Mouse (Mus musculus) small intestine, adult 2 months (tissue): ENCODE results near the gene Pink1.

Experiments used
- CTCF ChIP-seq: fragments of 200-500 bp; IDR thresholded peaks from 2 replicates; pipeline ENCODE4 v1.5.1; 2012; ENCODE audit warnings: low read depth, mild to moderate bottlenecking, control low read depth, inconsistent platforms, low read length, moderate library complexity, mixed read lengths; ENCODE audit not compliant: insufficient replicate concordance, insufficient read length; ENCODE audit errors: extremely low read depth
- POLR2A ChIP-seq: fragments of 200-500 bp; IDR thresholded peaks from 2 replicates; pipeline ENCODE4 v1.6.1; 2012; ENCODE audit warnings: low read depth, mild to moderate bottlenecking, control low read depth, inconsistent platforms, low read length, moderate library complexity

GRCm38 (mm10) chr4:138352692-138353091, 26.6 kb upstream of the Pink1 start:
- TF ChIP-seq POLR2A (no peak), CTCF (no peak)
